Mouse (Mus musculus) embryonic fibroblast, embryonic 13.5 days (primary cell): ENCODE data around the gene Nav2. TPM values are rescaled to one million over a fixed set of nuclear protein-coding genes. Genes with fewer than 3 reads are reported as not detected.

Source experiments
- H3K27ac ChIP-seq: 2 replicates; pipeline ENCODE4 v1.5.1; 2012; ENCODE audit warnings: low read length, control low read depth, inconsistent platforms; ENCODE audit not compliant: insufficient read depth
- H3K4me1 ChIP-seq: 2 replicates; pipeline ENCODE4 v1.6.1; 2011; ENCODE audit warnings: low read length; ENCODE audit not compliant: control insufficient read depth, insufficient read depth
- H3K4me3 ChIP-seq: 2 replicates; pipeline ENCODE4 v1.5.1; 2011; ENCODE audit warnings: mild to moderate bottlenecking, control low read depth, low read length; ENCODE audit not compliant: insufficient read depth
- CTCF ChIP-seq: IDR thresholded peaks from 2 replicates; pipeline ENCODE4 v1.5.1; 2011; ENCODE audit warnings: mild to moderate bottlenecking, control low read depth, low read length, moderate library complexity, borderline replicate concordance; ENCODE audit not compliant: insufficient read depth
- POLR2A ChIP-seq: IDR thresholded peaks from 2 replicates; pipeline ENCODE4 v1.6.1; 2011; ENCODE audit warnings: low read depth, mild to moderate bottlenecking, control low read depth, low read length, moderate library complexity
- polyA plus RNA-seq: library from polyadenylated mRNA; stranded (reverse); fragments of >200 nt; gene quantifications from 2 replicates; pipeline ENCODE4 v1.2.4, GENCODE M21; 2011; ENCODE audit warnings: low read depth; ENCODE audit not compliant: missing spikeins, insufficient read length

Nav2 gene
- polyA plus RNA-seq, 1 experiment = 18.7 TPM

- TF ChIP-seq POLR2A (no peak), CTCF (no peak)
- H3K4me1 ChIP-seq = peaks cover 15% of the 10 kb centered on the region
- no peak overlapping the region for H3K27ac ChIP-seq
- H3K4me3 ChIP-seq = no peak overlapping the region
Measured at GRCm38 (mm10) chr7:49448580-49448979, 540.1 kb downstream of the Nav2 start.

- Histone ChIP-seq H3K27ac (peak overlapping the region; percentile 12; the same call in 1 of the 2 replicates), H3K4me3 (no peak overlapping the region), H3K4me1 (peaks cover 15% of the 10 kb centered on the region)
- TF ChIP-seq POLR2A = no peak
- no peak for TF ChIP-seq CTCF
Measured at GRCm38 (mm10) chr7:49450261-49451141, 542.0 kb downstream of the Nav2 start.

- H3K4me1 ChIP-seq = peaks cover 15% of the 10 kb centered on the region
Measured at GRCm38 (mm10) chr7:49451240-49451639, 542.7 kb downstream of the Nav2 start.

GRCm38 (mm10) chr7:49452274-49452673 is 543.8 kb downstream of the Nav2 start:
- Histone ChIP-seq H3K4me3 (no peak overlapping the region), H3K4me1 (peaks cover 11% of the 10 kb centered on the region), H3K27ac (no peak overlapping the region)
- TF ChIP-seq POLR2A (no peak), CTCF (no peak)

More at GRCm38 (mm10) chr7:49451240-49451639, 542.7 kb downstream of the Nav2 start:
- TF ChIP-seq POLR2A = no peak
- no peak for TF ChIP-seq CTCF
- Histone ChIP-seq H3K27ac (no peak overlapping the region), H3K4me3 (no peak overlapping the region)

GRCm38 (mm10) chr7:49454601-49455000 is 546.1 kb downstream of the Nav2 start:
- H3K27ac ChIP-seq = no peak overlapping the region
- H3K4me3 ChIP-seq = no peak overlapping the region
- 0 out of 2 replicates have a peak, but pooled peaks cover 5% of the 10 kb centered on the region for H3K4me1 ChIP-seq
- no peak for TF ChIP-seq POLR2A
- TF ChIP-seq CTCF = no peak

- no peak overlapping the region for H3K4me3 ChIP-seq
- no peak for TF ChIP-seq POLR2A
- peak; percentile 82 for TF ChIP-seq CTCF
- H3K27ac ChIP-seq = no peak overlapping the region
- no peaks in the 10 kb centered on the region for H3K4me1 ChIP-seq
Measured at GRCm38 (mm10) chr7:49456148-49456547, 547.6 kb downstream of the Nav2 start.

- Histone ChIP-seq H3K27ac (no peak overlapping the region), H3K4me1 (no peaks in the 10 kb centered on the region), H3K4me3 (no peak overlapping the region)
- TF ChIP-seq POLR2A = no peak
- no peak for TF ChIP-seq CTCF
Measured at GRCm38 (mm10) chr7:49457398-49457797, 548.9 kb downstream of the Nav2 start.

- TF ChIP-seq POLR2A = no peak
- no peak for TF ChIP-seq CTCF
- no peak overlapping the region for H3K27ac ChIP-seq
- no peak overlapping the region for H3K4me3 ChIP-seq
- H3K4me1 ChIP-seq = no peaks in the 10 kb centered on the region
Measured at GRCm38 (mm10) chr7:49457890-49458289, 549.4 kb downstream of the Nav2 start.

- peak overlapping the region; percentile 22; the same call in 1 of the 2 replicates for H3K4me3 ChIP-seq
- no peak for TF ChIP-seq POLR2A
- no peak for TF ChIP-seq CTCF
Measured at GRCm38 (mm10) chr7:49462328-49462811, 553.9 kb downstream of the Nav2 start.

GRCm38 (mm10) chr7:49467861-49468260 is 559.3 kb downstream of the Nav2 start:
- Histone ChIP-seq H3K4me1 (no peaks in the 10 kb centered on the region), H3K27ac (no peak overlapping the region), H3K4me3 (no peak overlapping the region)
- TF ChIP-seq CTCF (peak; percentile 70; the same call in 1 of the 2 replicates), POLR2A (no peak)

More at GRCm38 (mm10) chr7:49462328-49462811, 553.9 kb downstream of the Nav2 start:
- Histone ChIP-seq H3K4me1 (no peaks in the 10 kb centered on the region), H3K27ac (no peak overlapping the region)

GRCm38 (mm10) chr7:49468492-49469205 is 560.1 kb downstream of the Nav2 start:
- no peaks in the 10 kb centered on the region for H3K4me1 ChIP-seq
- TF ChIP-seq POLR2A (no peak), CTCF (no peak)
- no peak overlapping the region for H3K27ac ChIP-seq
- H3K4me3 ChIP-seq = no peak overlapping the region
